In genomic region chr2:30242509-30242908, GRCm38 (mm10) we compare ENCODE assay signal across 9 mouse cellular contexts. TPM values are rescaled to one million over a fixed set of nuclear protein-coding genes. Genes with fewer than 3 reads are reported as not detected.
A peak's percentile ranks its signal among the peaks of the same experiment; 100 is the strongest.
DNase-seq lines count a peak whose midpoint lies in the region; ATAC-seq lines count a peak whose summit lies in the region.
"Had no signal": no experiment of that assay in that cellular context is flagged by ENCODE, and none has a peak within 500 bp of the region (broad histone marks: within the 10 kb centered on the region; RNA-seq: fewer than 3 reads in every experiment).

No protein-coding gene starts in this region.

- no peak for ATAC-seq in midbrain, embryonic 15.5 days (replicated peaks)
- no peak for ATAC-seq in midbrain, embryonic 13.5 days

- no peaks in the 10 kb centered on the region for H3K27me3 ChIP-seq in midbrain, embryonic 10.5 days (ENCODE audit: low read depth, poor library complexity, severe bottlenecking)
- H3K27me3 ChIP-seq in midbrain, embryonic 15.5 days (replicated peaks) = no peaks in the 10 kb centered on the region
- no peaks in the 10 kb centered on the region for H3K27me3 ChIP-seq in heart, embryonic 10.5 days (ENCODE audit: insufficient read depth, poor library complexity, severe bottlenecking)
- H3K27me3 ChIP-seq in midbrain, embryonic 13.5 days = no peaks in the 10 kb centered on the region
- H3K27me3 ChIP-seq: limb, embryonic 15.5 days had no signal

- H3K4me3 ChIP-seq in midbrain, embryonic 10.5 days = no peak overlapping the region
- no peak overlapping the region for H3K4me3 ChIP-seq in midbrain, embryonic 15.5 days
- H3K4me3 ChIP-seq in heart, embryonic 10.5 days = no peak overlapping the region
- no peak overlapping the region for H3K4me3 ChIP-seq in midbrain, embryonic 13.5 days (replicated peaks)
- H3K4me3 ChIP-seq: limb, embryonic 15.5 days had no signal

- H3K9ac ChIP-seq in midbrain, embryonic 15.5 days = no peak overlapping the region
- H3K9ac ChIP-seq in midbrain, embryonic 13.5 days (replicated peaks) = 0 out of 2 replicates have a peak overlapping the region, but pooled peaks have one; percentile 11
- H3K9ac ChIP-seq: limb, embryonic 15.5 days had no signal

- DNase-seq in midbrain, embryonic 10.5 days (ENCODE audit: low spot score) = peak; percentile 36
- peak; percentile 81 for DNase-seq in cerebellum, adult 11-12 months
- DNase-seq in heart, embryonic 10.5 days (ENCODE audit: low spot score) = no peak
- DNase-seq in kidney, postnatal 14 days = peak; percentile 90
- DNase-seq in layer of hippocampus, postnatal 14 days (ENCODE audit: low spot score in 2 of 2) = no peak
- DNase-seq in left cerebral cortex, adult 8-10 months (ENCODE audit: low spot score in 2 of 2) = no peak

- no peak overlapping the region for H3K4me2 ChIP-seq in midbrain, embryonic 15.5 days
- H3K4me2 ChIP-seq in midbrain, embryonic 13.5 days (replicated peaks) = no peak overlapping the region
- H3K4me2 ChIP-seq: limb, embryonic 15.5 days had no signal

- WGBS in midbrain, embryonic 10.5 days = 58% methylated on average over 4 of the region's 4 CpGs
- WGBS in midbrain, embryonic 15.5 days = 40% methylated on average over 4 of the region's 4 CpGs
- 48% methylated on average over 4 of the region's 4 CpGs for WGBS in heart, embryonic 10.5 days
- WGBS in midbrain, embryonic 13.5 days = 42% methylated on average over 4 of the region's 4 CpGs

- H3K4me1 ChIP-seq in midbrain, embryonic 10.5 days = peaks cover 22% of the 10 kb centered on the region
- peaks cover 22% of the 10 kb centered on the region for H3K4me1 ChIP-seq in midbrain, embryonic 15.5 days
- H3K4me1 ChIP-seq in heart, embryonic 10.5 days = peaks cover 42% of the 10 kb centered on the region
- peaks cover 31% of the 10 kb centered on the region for H3K4me1 ChIP-seq in midbrain, embryonic 13.5 days (replicated peaks)

- no peaks in the 10 kb centered on the region for H3K9me3 ChIP-seq in midbrain, embryonic 10.5 days (replicated peaks)
- H3K9me3 ChIP-seq in midbrain, embryonic 15.5 days = no peaks in the 10 kb centered on the region
- no peaks in the 10 kb centered on the region for H3K9me3 ChIP-seq in heart, embryonic 10.5 days
- no peaks in the 10 kb centered on the region for H3K9me3 ChIP-seq in midbrain, embryonic 13.5 days
- H3K9me3 ChIP-seq: limb, embryonic 15.5 days had no signal

- H3K36me3 ChIP-seq in midbrain, embryonic 10.5 days = peaks cover 80% of the 10 kb centered on the region
- peaks cover 17% of the 10 kb centered on the region for H3K36me3 ChIP-seq in midbrain, embryonic 15.5 days (replicated peaks)
- peaks cover 60% of the 10 kb centered on the region for H3K36me3 ChIP-seq in heart, embryonic 10.5 days
- peaks cover 66% of the 10 kb centered on the region for H3K36me3 ChIP-seq in midbrain, embryonic 13.5 days

- no peak overlapping the region; the same call in 1 of the 2 replicates for H3K27ac ChIP-seq in midbrain, embryonic 10.5 days (replicated peaks)
- H3K27ac ChIP-seq in midbrain, embryonic 15.5 days = no peak overlapping the region
- peak overlapping the region; percentile 49; the same call in 1 of the 2 replicates for H3K27ac ChIP-seq in heart, embryonic 10.5 days
- 0 out of 2 replicates have a peak overlapping the region, but pooled peaks have one; percentile 4 for H3K27ac ChIP-seq in midbrain, embryonic 13.5 days
- H3K27ac ChIP-seq: limb, embryonic 15.5 days had no signal

RNA-seq across cellular contexts. Expression of gene Gm28035, which starts 2.1 kb away (rescaled TPM):
- polyA plus RNA-seq in midbrain, embryonic 10.5 days (2016; fragmentation: Nextera tagmentation; extraction: Ambion mirVana) = 0.10 TPM in 2 replicates
- polyA plus RNA-seq in midbrain, embryonic 15.5 days (2015; fragmentation: Nextera tagmentation; extraction: Ambion mirVana) = 0.31 and 0.38 TPM in 2 replicates
- polyA plus RNA-seq in heart, embryonic 10.5 days (2016; fragmentation: Nextera tagmentation; extraction: Ambion mirVana) = 0.14 and 0.19 TPM in 2 replicates
- polyA plus RNA-seq in midbrain, embryonic 13.5 days (2015; fragmentation: Nextera tagmentation; extraction: Ambion mirVana) = 0.39 and 0.40 TPM in 2 replicates
- 1 to 10 TPM; 6.7 to 7.3 TPM for total RNA-seq in layer of hippocampus, postnatal 14 days (2021)
- total RNA-seq in left cerebral cortex, adult 8-10 months (2022) = 1 to 10 TPM; 3.8 to 8.8 (median 5.5) TPM

RNA-seq across cellular contexts. Expression of gene Lrrc8a, which starts 5.0 kb away (rescaled TPM):
- 40.8 and 43.7 TPM in 2 replicates for polyA plus RNA-seq in midbrain, embryonic 10.5 days (2016; fragmentation: Nextera tagmentation; extraction: Ambion mirVana)
- polyA plus RNA-seq in midbrain, embryonic 15.5 days (2015; fragmentation: Nextera tagmentation; extraction: Ambion mirVana) = 62.5 and 62.7 TPM in 2 replicates
- 20.2 and 34.4 TPM in 2 replicates for polyA plus RNA-seq in heart, embryonic 10.5 days (2016; fragmentation: Nextera tagmentation; extraction: Ambion mirVana)
- 61.6 and 62.2 TPM in 2 replicates for polyA plus RNA-seq in midbrain, embryonic 13.5 days (2015; fragmentation: Nextera tagmentation; extraction: Ambion mirVana)
- 10 to 100 TPM; 66.5 to 72.5 TPM for total RNA-seq in layer of hippocampus, postnatal 14 days (2021)
- 10 to 100 TPM; 59.1 to 67.0 (median 61.5) TPM for total RNA-seq in left cerebral cortex, adult 8-10 months (2022)

RNA-seq across cellular contexts. Expression of gene Phyhd1, which starts 23.5 kb away (rescaled TPM):
- 2.7 and 4.7 TPM in 2 replicates for polyA plus RNA-seq in midbrain, embryonic 10.5 days (2016; fragmentation: Nextera tagmentation; extraction: Ambion mirVana)
- 7.0 and 7.3 TPM in 2 replicates for polyA plus RNA-seq in midbrain, embryonic 15.5 days (2015; fragmentation: Nextera tagmentation; extraction: Ambion mirVana)
- polyA plus RNA-seq in heart, embryonic 10.5 days (2016; fragmentation: Nextera tagmentation; extraction: Ambion mirVana) = 4.4 and 5.2 TPM in 2 replicates
- polyA plus RNA-seq in midbrain, embryonic 13.5 days (2015; fragmentation: Nextera tagmentation; extraction: Ambion mirVana) = 5.7 and 7.7 TPM in 2 replicates
- 10 to 100 TPM; 23.1 to 24.0 TPM for total RNA-seq in layer of hippocampus, postnatal 14 days (2021)
- 10 to 100 TPM; 16.6 to 22.2 (median 19.5) TPM for total RNA-seq in left cerebral cortex, adult 8-10 months (2022)

RNA-seq across cellular contexts. Expression of gene Kyat1, which starts 36.9 kb away (rescaled TPM):
- 8.3 and 10.6 TPM in 2 replicates for polyA plus RNA-seq in midbrain, embryonic 10.5 days (2016; fragmentation: Nextera tagmentation; extraction: Ambion mirVana)
- polyA plus RNA-seq in midbrain, embryonic 15.5 days (2015; fragmentation: Nextera tagmentation; extraction: Ambion mirVana) = 15.0 and 16.8 TPM in 2 replicates
- polyA plus RNA-seq in heart, embryonic 10.5 days (2016; fragmentation: Nextera tagmentation; extraction: Ambion mirVana) = 12.8 and 17.2 TPM in 2 replicates
- 15.9 and 16.8 TPM in 2 replicates for polyA plus RNA-seq in midbrain, embryonic 13.5 days (2015; fragmentation: Nextera tagmentation; extraction: Ambion mirVana)
- 10 to 100 TPM; 19.7 to 22.4 TPM for total RNA-seq in layer of hippocampus, postnatal 14 days (2021)
- 10 to 100 TPM; 15.3 to 16.8 (median 16.1) TPM for total RNA-seq in left cerebral cortex, adult 8-10 months (2022)

RNA-seq across cellular contexts. Expression of gene Gm28038, which starts 38.3 kb away (rescaled TPM):
- polyA plus RNA-seq in midbrain, embryonic 10.5 days (2016; fragmentation: Nextera tagmentation; extraction: Ambion mirVana) = not detected in 2 replicates
- not detected in 2 replicates for polyA plus RNA-seq in midbrain, embryonic 15.5 days (2015; fragmentation: Nextera tagmentation; extraction: Ambion mirVana)
- not detected in 2 replicates for polyA plus RNA-seq in heart, embryonic 10.5 days (2016; fragmentation: Nextera tagmentation; extraction: Ambion mirVana)
- polyA plus RNA-seq in midbrain, embryonic 13.5 days (2015; fragmentation: Nextera tagmentation; extraction: Ambion mirVana) = not detected in 2 replicates
- total RNA-seq in layer of hippocampus, postnatal 14 days (2021) = not detected
- not detected for total RNA-seq in left cerebral cortex, adult 8-10 months (2022)
- polyA plus RNA-seq: limb, embryonic 15.5 days had no signal

Comparison
In these comparisons a context has a peak if more than half of its experiments do, and no peak if none do; other contexts are left out.
1. H3K27ac ChIP-seq: peak in heart, embryonic 10.5 days (single experiment) and midbrain, embryonic 13.5 days (single experiment); none in midbrain, embryonic 10.5 days (single experiment) and midbrain, embryonic 15.5 days (single experiment).
2. DNase-seq: peak in midbrain, embryonic 10.5 days (single experiment), cerebellum, adult 11-12 months (single experiment) and kidney, postnatal 14 days (single experiment); none in heart, embryonic 10.5 days (single experiment), layer of hippocampus, postnatal 14 days (0 of 2) and left cerebral cortex, adult 8-10 months (0 of 2).